Mouse (Mus musculus) frontal cortex, adult (tissue): ENCODE measurements around the gene Nars2.
"Not testable (repeated sequence)": the region's sequence is repeated elsewhere in the genome, so short reads cannot be mapped to it uniquely, and the experiment has no call there.

ENCODE experiments used
- ATAC-seq: cut with Nextera tagmentation; 2 replicates; pipeline ENCODE4 v1.9.2; 2017; ENCODE audit warnings: mild to moderate bottlenecking, moderate library complexity, mixed read lengths; ENCODE audit not compliant: low TSS enrichment

Nars2 gene

GRCm38 (mm10) chr7:96951281-96952051 is at the start of gene Nars2:
Gene Nars2, plus strand, starts transcription at chr7:96951505.
- ATAC-seq: peak; percentile 99

- no peak for ATAC-seq
Observed at GRCm38 (mm10) chr7:96902183-96902582, 49.1 kb upstream of the Nars2 start.

GRCm38 (mm10) chr7:96903088-96903985 is 48.0 kb upstream of the Nars2 start:
- ATAC-seq: peak; percentile 56; the same call in 1 of the 2 replicates

- no peak for ATAC-seq
Observed at GRCm38 (mm10) chr7:96904442-96904841, 46.9 kb upstream of the Nars2 start.

- no peak for ATAC-seq
Observed at GRCm38 (mm10) chr7:96904936-96905335, 46.4 kb upstream of the Nars2 start.

GRCm38 (mm10) chr7:96905422-96905821 is 45.9 kb upstream of the Nars2 start:
- ATAC-seq: no peak

- ATAC-seq: no peak
Observed at GRCm38 (mm10) chr7:96906216-96906615, 45.1 kb upstream of the Nars2 start.

- ATAC-seq: 0 out of 2 replicates have a peak, but pooled peaks have one; percentile 29
Observed at GRCm38 (mm10) chr7:96907971-96908680, 43.2 kb upstream of the Nars2 start.

- ATAC-seq: no peak
Observed at GRCm38 (mm10) chr7:96909856-96910255, 41.4 kb upstream of the Nars2 start.

- ATAC-seq: no peak
Observed at GRCm38 (mm10) chr7:96910310-96910960, 40.9 kb upstream of the Nars2 start.

GRCm38 (mm10) chr7:96914031-96914430 is 37.3 kb upstream of the Nars2 start:
- ATAC-seq: peak; percentile 81

- ATAC-seq: peak; percentile 71
Observed at GRCm38 (mm10) chr7:96915452-96916105, 35.7 kb upstream of the Nars2 start.

- no peak; the same call in 1 of the 2 replicates for ATAC-seq
Observed at GRCm38 (mm10) chr7:96920447-96921095, 30.7 kb upstream of the Nars2 start.

- ATAC-seq: no peak
Observed at GRCm38 (mm10) chr7:96922927-96923326, 28.4 kb upstream of the Nars2 start.

- ATAC-seq: no peak
Observed at GRCm38 (mm10) chr7:96943715-96944377, 7.5 kb upstream of the Nars2 start.

GRCm38 (mm10) chr7:96946501-96946900 is 4.8 kb upstream of the Nars2 start:
- not testable (repeated sequence) for ATAC-seq

- no peak for ATAC-seq
Observed at GRCm38 (mm10) chr7:96952094-96952493, 789 bp downstream of the Nars2 start.

GRCm38 (mm10) chr7:96959168-96959567 is 7.9 kb downstream of the Nars2 start:
- no peak for ATAC-seq

GRCm38 (mm10) chr7:96967188-96967587 is 15.9 kb downstream of the Nars2 start:
- no peak for ATAC-seq

GRCm38 (mm10) chr7:96970359-96970758 is 19.1 kb downstream of the Nars2 start:
- no peak; the same call in 1 of the 2 replicates for ATAC-seq
